Mouse (Mus musculus) limb, embryonic 15.5 days (tissue): ENCODE measurements at regions not wholly inside any gene's neighbourhood (a gene's known extent, or its start where the extent isn't known, plus 50 kb on each side); places are given as distances from the start of the nearest gene placed in this dataset.

Experiments
- ATAC-seq: fragments of 200-750 bp; cut with Nextera tagmentation; 2 replicates; pipeline ENCODE4 v1.8.0; 2017; ENCODE audit warnings: low read depth, moderate TSS enrichment; ENCODE audit not compliant: insufficient number of reproducible peaks, low FRiP score, low TSS enrichment
- H3K27ac ChIP-seq: fragments of 300-500 bp; sonication (generic); 2 replicates; pipeline ENCODE4 v1.5.1; 2015; ENCODE audit warnings: moderate library complexity, mild to moderate bottlenecking, inconsistent platforms
- H3K27me3 ChIP-seq: fragments of 300-500 bp; sonication (generic); 2 replicates; pipeline ENCODE4 v1.6.1; 2015; ENCODE audit warnings: inconsistent platforms
- H3K36me3 ChIP-seq: fragments of 300-500 bp; sonication (generic); 2 replicates; pipeline ENCODE4 v1.6.1; 2015; ENCODE audit warnings: inconsistent platforms
- H3K4me1 ChIP-seq: fragments of 300-500 bp; sonication (generic); 2 replicates; pipeline ENCODE4 v1.6.1; 2015; ENCODE audit warnings: inconsistent platforms
- H3K4me2 ChIP-seq: fragments of 300-500 bp; sonication (generic); 2 replicates; pipeline ENCODE4 v1.6.1; 2015; ENCODE audit warnings: mild to moderate bottlenecking, inconsistent platforms
- H3K4me3 ChIP-seq: fragments of 300-500 bp; sonication (generic); 2 replicates; pipeline ENCODE4 v1.5.1; 2015; ENCODE audit warnings: mild to moderate bottlenecking, inconsistent platforms
- H3K9ac ChIP-seq: fragments of 300-500 bp; sonication (generic); 2 replicates; pipeline ENCODE4 v1.6.1; 2015; ENCODE audit warnings: inconsistent platforms
- H3K9me3 ChIP-seq: fragments of 300-500 bp; sonication (generic); 2 replicates; pipeline ENCODE4 v1.6.1; 2016; ENCODE audit warnings: inconsistent platforms
- WGBS: fragments of 180-500 bp; shearing (Covaris S2); methylation state at CpG from one replicate; pipeline ENCODE4 v1.1.7; 2015; 5-methylcytosine and 5-hydroxymethylcytosine counted together

DNA sequence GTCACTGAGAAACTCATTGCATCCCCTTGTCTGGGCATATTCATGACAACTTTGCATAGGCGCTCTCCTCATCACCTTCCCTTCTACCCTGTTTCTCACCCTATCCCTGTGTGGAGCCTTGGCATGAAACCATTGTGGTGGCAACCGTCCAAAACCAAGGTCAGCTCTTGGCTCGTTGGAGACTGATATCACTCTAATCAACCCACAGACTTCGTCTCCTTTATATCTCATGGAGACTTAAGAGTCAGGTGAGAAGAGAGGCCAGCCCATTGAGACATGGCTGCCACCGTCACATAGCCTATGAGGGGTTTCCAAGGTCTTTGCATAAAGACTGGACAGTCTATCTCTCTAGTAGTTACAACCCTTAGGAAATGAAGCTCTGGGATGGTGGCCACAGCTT lies 305.5 kb upstream of the Runx1 start:
- H3K4me1 ChIP-seq: 0 out of 2 replicates have a peak, but pooled peaks cover 3% of the 10 kb centered on the region
- 88% methylated on average over 5 of the region's 5 CpGs for WGBS
- no peaks in the 10 kb centered on the region for H3K27me3 ChIP-seq
- no peaks in the 10 kb centered on the region for H3K9me3 ChIP-seq
- no peaks in the 10 kb centered on the region for H3K36me3 ChIP-seq
- no peak overlapping the region for H3K27ac ChIP-seq
- no peak overlapping the region for H3K4me3 ChIP-seq
- H3K9ac ChIP-seq: no peak overlapping the region
- ATAC-seq: no peak
- H3K4me2 ChIP-seq: no peak overlapping the region

DNA sequence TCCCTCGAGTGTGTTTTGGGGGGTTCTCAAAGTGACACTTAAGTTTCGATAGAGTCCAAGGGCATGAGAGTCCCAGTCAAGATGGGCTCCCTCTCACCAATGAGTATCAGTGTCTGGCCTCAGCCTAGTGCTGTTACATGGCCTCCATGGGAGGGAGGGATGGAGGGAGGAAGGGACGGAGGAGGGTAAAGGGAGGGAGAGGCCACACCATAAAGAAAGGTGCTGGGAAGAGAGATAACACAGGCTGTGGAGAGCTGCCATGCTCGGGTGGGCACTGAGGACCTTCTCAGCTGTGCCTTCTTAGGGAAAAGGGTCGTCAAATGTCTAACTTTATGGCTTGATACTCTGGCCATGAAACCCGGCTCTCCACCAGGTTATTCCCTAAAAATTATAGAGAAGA lies 304.7 kb upstream of the Runx1 start:
- H3K36me3 ChIP-seq: no peaks in the 10 kb centered on the region
- no peak overlapping the region for H3K4me3 ChIP-seq
- no peak overlapping the region for H3K9ac ChIP-seq
- 0 out of 2 replicates have a peak, but pooled peaks cover 3% of the 10 kb centered on the region for H3K4me1 ChIP-seq
- H3K27me3 ChIP-seq: no peaks in the 10 kb centered on the region
- H3K4me2 ChIP-seq: no peak overlapping the region
- H3K9me3 ChIP-seq: no peaks in the 10 kb centered on the region
- no peak overlapping the region for H3K27ac ChIP-seq
- ATAC-seq: no peak
- WGBS: 84% methylated on average over 6 of the region's 6 CpGs

DNA sequence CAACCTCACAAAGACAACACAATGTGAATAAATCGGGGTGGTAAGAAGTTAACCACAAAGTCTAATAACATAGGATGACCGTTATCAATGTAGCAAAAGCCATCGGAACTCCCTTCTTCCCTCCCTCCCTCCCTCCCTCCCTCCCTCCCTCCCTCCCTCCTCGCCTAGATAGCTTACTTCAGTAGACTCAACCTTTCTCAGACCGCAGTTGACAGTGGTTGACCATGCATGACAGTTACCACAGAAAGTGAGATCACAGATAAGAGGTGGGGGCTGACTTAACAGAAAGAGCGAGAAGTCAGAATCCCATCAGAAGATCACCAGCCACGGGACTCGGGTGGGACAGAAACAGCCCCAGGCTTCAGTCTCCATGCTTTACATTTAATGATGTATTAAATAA lies 297.8 kb upstream of the Runx1 start:
- WGBS: 87% methylated on average over 7 of the region's 8 CpGs
- H3K4me3 ChIP-seq: no peak overlapping the region
- no peak for ATAC-seq

DNA sequence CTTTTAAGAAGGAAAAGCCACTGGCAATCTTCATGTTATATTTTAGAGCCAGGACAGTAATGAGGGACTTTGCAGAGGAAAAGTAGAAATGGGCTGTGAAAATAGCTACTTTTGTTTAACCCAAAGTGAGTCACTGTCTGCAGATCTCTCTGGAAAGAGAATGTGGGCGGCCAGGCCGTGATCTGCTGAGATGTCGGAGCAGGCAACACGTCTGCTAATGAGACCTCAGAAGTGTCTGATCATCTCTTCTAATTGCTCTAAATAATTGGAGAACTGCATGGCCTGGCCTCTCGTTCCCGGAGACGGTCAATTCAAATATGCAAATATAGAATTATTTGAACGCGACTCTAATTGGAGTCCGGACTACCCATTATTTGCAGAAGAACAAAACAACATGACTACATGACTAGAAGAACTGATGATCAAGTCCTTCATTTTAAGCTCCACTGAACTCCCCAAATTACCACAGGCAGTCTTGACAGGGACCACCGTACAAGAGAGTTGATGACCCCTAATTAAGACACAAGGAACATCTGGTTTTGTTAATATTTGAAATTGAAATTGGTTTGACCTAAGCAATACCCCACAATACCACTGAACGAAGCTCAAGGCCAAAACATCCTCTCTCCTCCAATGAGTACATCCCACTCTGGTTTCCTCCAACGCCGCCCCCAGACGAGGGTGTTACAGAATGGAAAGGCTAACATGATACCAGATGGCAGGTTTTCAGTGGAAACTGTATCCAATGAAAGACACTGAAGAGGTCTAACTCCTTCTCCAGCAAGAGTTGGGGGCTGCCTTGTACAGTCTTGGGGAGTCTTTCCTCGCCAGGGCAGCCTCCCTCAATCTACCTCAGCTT lies 290.4 kb upstream of the Runx1 start:
- H3K4me1 ChIP-seq: no peaks in the 10 kb centered on the region
- no peak overlapping the region for H3K9ac ChIP-seq
- no peaks in the 10 kb centered on the region; the same call in 1 of the 2 replicates for H3K27me3 ChIP-seq
- H3K4me2 ChIP-seq: no peak overlapping the region
- no peak overlapping the region for H3K4me3 ChIP-seq
- H3K9me3 ChIP-seq: no peaks in the 10 kb centered on the region
- 81% methylated on average over 16 of the region's 16 CpGs for WGBS
- no peak overlapping the region for H3K27ac ChIP-seq
- no peak for ATAC-seq
- H3K36me3 ChIP-seq: no peaks in the 10 kb centered on the region

More for the DNA sequence above, 297.8 kb upstream of the Runx1 start:
- H3K9ac ChIP-seq: no peak overlapping the region
- no peak overlapping the region for H3K27ac ChIP-seq
- H3K4me1 ChIP-seq: peaks cover 5% of the 10 kb centered on the region; the same call in 1 of the 2 replicates
- no peaks in the 10 kb centered on the region for H3K9me3 ChIP-seq
- H3K36me3 ChIP-seq: no peaks in the 10 kb centered on the region
- H3K27me3 ChIP-seq: no peaks in the 10 kb centered on the region; the same call in 1 of the 2 replicates
- H3K4me2 ChIP-seq: no peak overlapping the region

DNA sequence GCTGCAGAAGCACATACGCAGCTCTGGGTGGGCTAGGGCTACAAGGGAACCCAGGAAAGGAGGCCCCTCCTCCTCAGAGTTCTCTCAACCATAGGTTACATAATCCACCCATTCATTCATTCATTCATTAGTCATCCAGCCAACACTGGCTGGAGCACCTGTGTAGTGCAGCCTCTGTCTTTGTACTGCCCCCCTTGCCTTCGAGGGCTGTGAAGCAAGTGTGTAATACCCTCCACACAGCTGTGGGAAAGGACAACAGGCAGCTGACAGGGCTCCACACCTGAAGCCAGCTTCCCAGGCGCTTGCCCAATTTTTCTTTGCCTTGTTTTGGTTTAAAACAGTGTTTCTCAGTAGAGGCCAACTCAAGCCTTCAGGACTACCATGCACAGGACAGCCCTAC lies 285.0 kb upstream of the Runx1 start:
- Histone ChIP-seq H3K4me2 (no peak overlapping the region), H3K9ac (no peak overlapping the region), H3K27ac (no peak overlapping the region), H3K9me3 (no peaks in the 10 kb centered on the region), H3K4me3 (no peak overlapping the region), H3K36me3 (no peaks in the 10 kb centered on the region), H3K4me1 (0 out of 2 replicates have a peak, but pooled peaks cover 13% of the 10 kb centered on the region), H3K27me3 (no peaks in the 10 kb centered on the region)
- WGBS: 74% methylated on average over 3 of the region's 3 CpGs
- ATAC-seq: no peak

DNA sequence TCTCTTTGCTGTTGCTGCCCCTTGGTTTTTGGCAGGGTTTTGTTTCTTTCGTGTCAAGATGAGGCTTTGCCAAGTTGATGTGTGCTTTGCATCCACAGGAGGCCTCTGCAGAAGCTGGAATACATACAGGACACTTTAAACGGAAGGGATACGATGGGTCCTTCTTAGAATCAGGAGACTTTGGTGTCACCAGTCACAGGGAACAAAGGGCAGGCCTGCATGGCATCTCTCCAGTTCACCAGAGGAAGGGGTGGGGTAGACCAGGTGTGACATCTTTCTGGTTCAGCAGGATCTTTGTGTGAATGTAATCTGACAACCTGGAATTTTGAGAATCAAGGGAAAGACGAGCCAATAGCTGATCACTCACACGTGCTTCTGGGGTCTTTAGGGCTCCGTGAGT lies 284.5 kb upstream of the Runx1 start:
- no peaks in the 10 kb centered on the region for H3K9me3 ChIP-seq
- 66% methylated on average over 6 of the region's 6 CpGs for WGBS
- ATAC-seq: no peak
- no peak overlapping the region for H3K9ac ChIP-seq
- H3K4me1 ChIP-seq: 0 out of 2 replicates have a peak, but pooled peaks cover 13% of the 10 kb centered on the region
- H3K36me3 ChIP-seq: no peaks in the 10 kb centered on the region
- H3K4me3 ChIP-seq: no peak overlapping the region
- no peaks in the 10 kb centered on the region for H3K27me3 ChIP-seq
- H3K27ac ChIP-seq: no peak overlapping the region
- no peak overlapping the region for H3K4me2 ChIP-seq

DNA sequence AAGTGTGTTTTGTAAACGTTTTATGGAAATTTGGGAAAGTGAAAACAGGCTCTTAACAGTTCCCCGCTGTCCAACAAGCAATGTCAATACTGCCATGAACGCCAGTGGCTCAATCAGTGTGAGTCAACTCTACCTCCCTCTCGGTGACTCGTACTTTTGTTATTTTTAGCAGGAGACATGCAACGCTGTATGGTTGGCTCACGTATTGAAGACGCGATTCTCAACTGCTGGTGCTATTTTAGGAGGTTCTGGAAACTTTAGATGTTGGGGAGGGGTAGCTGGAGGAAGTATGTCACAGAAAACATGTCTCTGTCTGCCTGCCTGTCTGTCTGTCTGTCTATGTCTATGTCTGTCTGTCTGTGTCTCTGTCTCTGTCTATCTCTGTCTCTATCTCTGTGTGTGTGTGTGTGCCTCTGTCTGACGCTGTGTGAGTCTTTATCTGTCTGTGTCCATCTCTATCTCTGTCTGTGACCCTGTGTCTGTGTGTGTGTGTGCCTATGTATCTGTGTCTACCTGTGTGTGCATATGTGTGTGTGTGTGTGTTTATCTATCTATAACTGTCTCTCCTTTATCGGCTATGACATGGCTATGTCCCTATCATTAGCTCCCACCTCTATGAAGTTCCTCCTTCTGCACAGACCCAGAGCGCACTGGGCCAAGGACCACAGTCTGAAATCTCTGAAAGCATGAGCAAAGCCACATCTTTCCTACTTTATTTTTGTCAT lies 283.9 kb upstream of the Runx1 start:
- WGBS: 57% methylated on average over 12 of the region's 12 CpGs
- no peaks in the 10 kb centered on the region for H3K36me3 ChIP-seq
- H3K4me3 ChIP-seq: no peak overlapping the region
- no peak for ATAC-seq
- H3K9ac ChIP-seq: no peak overlapping the region
- H3K4me2 ChIP-seq: no peak overlapping the region
- 0 out of 2 replicates have a peak, but pooled peaks cover 13% of the 10 kb centered on the region for H3K4me1 ChIP-seq
- no peaks in the 10 kb centered on the region for H3K27me3 ChIP-seq
- H3K9me3 ChIP-seq: no peaks in the 10 kb centered on the region
- H3K27ac ChIP-seq: no peak overlapping the region

DNA sequence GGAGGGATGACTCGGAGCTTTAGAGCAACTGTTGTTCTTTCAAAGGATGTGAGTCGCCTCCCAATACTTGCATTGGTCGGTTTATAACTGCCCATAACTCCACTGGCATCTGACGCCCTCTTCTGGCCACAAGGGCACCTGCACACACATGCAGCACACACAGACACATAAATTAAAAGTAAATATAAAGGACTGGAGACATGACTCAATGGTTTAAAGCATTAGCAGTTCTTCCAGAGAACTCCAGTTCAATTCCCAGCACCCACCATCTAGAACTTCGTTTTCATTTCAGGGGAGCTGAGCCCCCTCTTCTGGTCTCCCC lies 281.5 kb upstream of the Runx1 start:
- Histone ChIP-seq H3K4me3 (no peak overlapping the region), H3K4me1 (0 out of 2 replicates have a peak, but pooled peaks cover 13% of the 10 kb centered on the region), H3K9ac (no peak overlapping the region), H3K27ac (no peak overlapping the region), H3K36me3 (no peaks in the 10 kb centered on the region), H3K4me2 (no peak overlapping the region), H3K9me3 (no peaks in the 10 kb centered on the region), H3K27me3 (no peaks in the 10 kb centered on the region)
- ATAC-seq: no peak
- 81% methylated on average over 5 of the region's 5 CpGs for WGBS

DNA sequence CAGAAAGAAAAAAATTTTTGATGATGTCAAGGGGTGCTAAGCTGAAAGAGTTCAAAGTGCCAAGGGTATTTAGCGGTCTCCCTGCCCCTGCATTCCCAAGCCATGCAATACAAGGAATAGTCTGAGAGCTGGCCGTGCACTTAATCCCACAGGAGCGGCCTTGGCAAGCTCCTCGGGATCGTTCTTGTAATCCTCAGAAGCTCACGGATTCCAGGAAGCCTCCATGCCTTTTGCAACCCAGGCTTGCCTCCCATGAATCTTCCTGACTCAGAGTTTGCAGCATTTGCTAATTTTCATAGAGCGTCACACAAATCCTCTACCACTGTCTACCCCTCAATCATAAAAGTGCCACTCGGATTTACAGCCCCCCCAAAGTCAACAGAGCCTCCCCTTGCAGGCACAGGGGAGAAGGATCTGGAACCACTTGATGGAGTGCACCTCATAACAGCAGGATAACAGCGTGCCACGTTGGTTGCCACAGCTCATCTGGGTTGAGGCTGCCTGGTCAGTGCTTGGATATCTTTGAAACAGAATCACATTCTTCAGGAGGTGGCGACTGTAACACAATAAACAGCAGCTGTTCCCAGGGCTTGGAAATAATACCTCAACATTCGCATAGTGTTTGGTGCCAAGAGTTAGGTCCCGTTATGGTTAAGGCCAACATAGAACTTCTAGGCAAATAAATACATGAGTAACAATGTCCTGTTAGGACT lies 281.0 kb upstream of the Runx1 start:
- Histone ChIP-seq H3K36me3 (no peaks in the 10 kb centered on the region), H3K4me3 (no peak overlapping the region), H3K27ac (peak overlapping the region; percentile 43; the same call in 1 of the 2 replicates), H3K4me1 (0 out of 2 replicates have a peak, but pooled peaks cover 13% of the 10 kb centered on the region), H3K9ac (no peak overlapping the region), H3K4me2 (no peak overlapping the region), H3K27me3 (no peaks in the 10 kb centered on the region), H3K9me3 (no peaks in the 10 kb centered on the region)
- ATAC-seq: peak; percentile 58; the same call in 1 of the 2 replicates
- WGBS: 49% methylated on average over 13 of the region's 13 CpGs

DNA sequence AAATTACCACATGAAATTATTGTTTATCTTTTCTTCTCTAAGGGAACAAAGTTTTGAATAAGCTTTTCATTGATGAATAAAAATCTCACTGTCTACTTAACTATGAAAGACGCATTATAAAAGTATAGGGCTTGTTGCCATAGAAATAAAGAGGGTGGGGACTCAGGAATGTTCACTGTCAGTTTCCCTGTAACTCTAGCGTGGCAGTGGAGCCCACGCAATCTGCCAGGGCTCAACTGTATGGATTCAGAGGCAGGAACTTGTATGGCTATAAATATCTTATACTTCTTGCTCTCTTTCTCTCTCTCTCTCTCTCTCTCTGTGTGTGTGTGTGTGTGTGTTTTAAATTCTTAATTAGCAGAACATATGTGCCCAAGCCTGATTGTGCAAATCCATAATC lies 276.2 kb upstream of the Runx1 start:
- Histone ChIP-seq H3K27me3 (no peaks in the 10 kb centered on the region), H3K4me2 (no peak overlapping the region), H3K4me3 (no peak overlapping the region), H3K9me3 (no peaks in the 10 kb centered on the region), H3K27ac (peak overlapping the region; percentile 43; the same call in 1 of the 2 replicates), H3K36me3 (no peaks in the 10 kb centered on the region), H3K9ac (no peak overlapping the region), H3K4me1 (0 out of 2 replicates have a peak, but pooled peaks cover 5% of the 10 kb centered on the region)
- ATAC-seq: no peak
- 44% methylated on average over 3 of the region's 3 CpGs for WGBS

DNA sequence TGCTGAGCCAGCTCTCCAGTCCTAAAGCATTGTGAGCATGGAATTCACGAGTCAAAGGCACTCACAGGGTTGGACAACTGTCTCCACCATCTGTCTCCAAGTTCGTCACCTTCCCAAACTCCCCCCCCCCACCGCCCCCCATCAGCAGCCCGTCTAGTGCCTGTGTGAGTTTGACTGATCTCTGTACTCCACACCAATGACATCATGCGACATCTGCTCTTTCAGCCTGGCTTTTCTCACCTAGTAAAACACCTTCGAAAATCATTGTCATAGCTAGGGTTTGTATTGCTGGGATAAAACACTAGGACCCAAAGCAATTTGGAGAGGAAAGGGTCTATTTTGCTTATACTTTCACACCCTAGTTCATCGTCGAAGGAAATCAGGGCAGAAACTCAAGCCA lies 272.1 kb upstream of the Runx1 start:
- no peak overlapping the region for H3K9ac ChIP-seq
- H3K36me3 ChIP-seq: no peaks in the 10 kb centered on the region
- no peak overlapping the region for H3K4me3 ChIP-seq
- H3K27me3 ChIP-seq: no peaks in the 10 kb centered on the region
- no peak overlapping the region for H3K27ac ChIP-seq
- H3K9me3 ChIP-seq: no peaks in the 10 kb centered on the region
- 54% methylated on average over 8 of the region's 8 CpGs for WGBS
- ATAC-seq: no peak
- 0 out of 2 replicates have a peak, but pooled peaks cover 3% of the 10 kb centered on the region for H3K4me1 ChIP-seq
- no peak overlapping the region for H3K4me2 ChIP-seq
